19 mouse cellular contexts compared by ENCODE assay signal in genomic region chr3:146842766-146843165, GRCm38 (mm10). TPM values are rescaled to one million over a fixed set of nuclear protein-coding genes. Genes with fewer than 3 reads are reported as not detected.
A peak's percentile ranks its signal among the peaks of the same experiment; 100 is the strongest.
DNase-seq lines count a peak whose midpoint lies in the region; ATAC-seq and TF ChIP-seq lines count a peak whose summit lies in the region.
"Had no signal": no experiment of that assay in that cellular context is flagged by ENCODE, and none has a peak within 500 bp of the region (broad histone marks: within the 10 kb centered on the region; RNA-seq: fewer than 3 reads in every experiment).

No protein-coding gene starts in this region.

- no peak for ATAC-seq in kidney, postnatal 0 days (replicated peaks; ENCODE audit: low FRiP score, low read depth)
- ATAC-seq: intestine, embryonic 15.5 days; midbrain, embryonic 16.5 days had no signal

- TF ChIP-seq CTCF in heart, adult 2 months (IDR thresholded peaks at IDR 0.05), result no peak
- TF ChIP-seq CTCF in kidney, postnatal 0 days (IDR thresholded peaks at IDR 0.05; ENCODE audit: low read depth), result no peak

- no peak overlapping the region for H3K4me3 ChIP-seq in heart, adult 2 months
- no peak overlapping the region for H3K4me3 ChIP-seq in kidney, postnatal 0 days (replicated peaks; ENCODE audit: low read depth, low read length)
- H3K4me3 ChIP-seq: forebrain, embryonic 12.5 days; intestine, embryonic 15.5 days; limb, embryonic 13.5 days; megakaryocyte, embryonic 14.5 days; stomach, embryonic 15.5 days had no signal

- H3K4me2 ChIP-seq in kidney, postnatal 0 days (ENCODE audit: low read length), result no peak overlapping the region
- H3K4me2 ChIP-seq: forebrain, embryonic 12.5 days; hindbrain, embryonic 14.5 days; intestine, embryonic 15.5 days; limb, embryonic 13.5 days; stomach, embryonic 15.5 days had no signal

- intact Hi-C loops in heart, adult 2 months (cut with DNase I), result no loop called here
- intact Hi-C loops in heart, postnatal 14 days (cut with DNase I), result no loop called here

- DNase-seq in heart, adult 2 months, result peak in 1 of 2 experiments; percentile 8
- DNase-seq in heart, postnatal 14 days, result no peak
- DNase-seq in kidney, adult 9 months, result peak; percentile 63
- no peak for DNase-seq in kidney, postnatal 10 days
- DNase-seq in kidney, postnatal 0 days (ENCODE audit: low spot score), result peak; percentile 32
- DNase-seq in lung, postnatal 14 days, result peak; percentile 5
- no peak for DNase-seq in cerebellum, postnatal 25 days
- DNase-seq: cerebellum, postnatal 10 days; gastrocnemius, postnatal 25 days; layer of hippocampus, adult 9-11 months; spleen, adult 18-20 months; thymus, adult 2 months had no signal

- WGBS in heart, adult 2 months, result 35% methylated on average over 3 of the region's 3 CpGs
- 27% methylated on average over 3 of the region's 3 CpGs for WGBS in kidney, postnatal 0 days

- H3K4me1 ChIP-seq in heart, adult 2 months (ENCODE audit: control insufficient read depth, insufficient read depth, low read length), result peaks cover 4% of the 10 kb centered on the region
- no peaks in the 10 kb centered on the region for H3K4me1 ChIP-seq in kidney, postnatal 0 days (replicated peaks; ENCODE audit: insufficient read depth, low read length)
- H3K4me1 ChIP-seq: forebrain, embryonic 12.5 days; intestine, embryonic 15.5 days; megakaryocyte, embryonic 14.5 days; stomach, embryonic 15.5 days had no signal

- H3K36me3 ChIP-seq in heart, adult 2 months (ENCODE audit: control insufficient read depth, insufficient read depth, low read length), result peaks cover 4% of the 10 kb centered on the region
- no peaks in the 10 kb centered on the region for H3K36me3 ChIP-seq in kidney, postnatal 0 days (ENCODE audit: insufficient read depth, low read length)
- H3K36me3 ChIP-seq: forebrain, embryonic 12.5 days; intestine, embryonic 15.5 days; limb, embryonic 13.5 days; stomach, embryonic 15.5 days had no signal

- no peaks in the 10 kb centered on the region for H3K27me3 ChIP-seq in heart, adult 2 months (ENCODE audit: control insufficient read depth, insufficient read depth, low read length)
- H3K27me3 ChIP-seq in kidney, postnatal 0 days (ENCODE audit: insufficient read depth, low read length), result no peaks in the 10 kb centered on the region
- H3K27me3 ChIP-seq: forebrain, embryonic 12.5 days; intestine, embryonic 15.5 days; limb, embryonic 13.5 days; stomach, embryonic 15.5 days had no signal

- H3K9ac ChIP-seq in heart, adult 2 months (ENCODE audit: low read depth, low read length), result no peak overlapping the region
- H3K9ac ChIP-seq in kidney, postnatal 0 days (ENCODE audit: low read depth, low read length), result no peak overlapping the region
- H3K9ac ChIP-seq: forebrain, embryonic 12.5 days; hindbrain, embryonic 14.5 days; intestine, embryonic 15.5 days; limb, embryonic 13.5 days; stomach, embryonic 15.5 days had no signal

- TF ChIP-seq POLR2A in heart, adult 2 months (IDR thresholded peaks at IDR 0.05; ENCODE audit: insufficient read depth, low read depth, low read length), result no peak

- no peaks in the 10 kb centered on the region for H3K9me3 ChIP-seq in kidney, postnatal 0 days (replicated peaks; ENCODE audit: low read length)
- H3K9me3 ChIP-seq: forebrain, embryonic 12.5 days; intestine, embryonic 15.5 days; limb, embryonic 13.5 days; megakaryocyte, embryonic 14.5 days; stomach, embryonic 15.5 days had no signal

- H3K27ac ChIP-seq in heart, adult 2 months, result peak overlapping the region; percentile 38
- no peak overlapping the region for H3K27ac ChIP-seq in kidney, postnatal 0 days
- H3K27ac ChIP-seq: hindbrain, embryonic 14.5 days; intestine, embryonic 15.5 days; limb, embryonic 13.5 days; stomach, embryonic 15.5 days had no signal

- no peaks in the 10 kb centered on the region for H3K79me2 ChIP-seq in heart, adult 2 months (replicated peaks; ENCODE audit: control insufficient read depth, insufficient read depth, low read length)

- TF ChIP-seq EP300 in heart, adult 2 months (IDR thresholded peaks at IDR 0.05; ENCODE audit: insufficient read depth, low read depth, low read length), result no peak

RNA-seq across cellular contexts. Expression of gene Ttll7, which starts 9.4 kb away (rescaled TPM):
- total RNA-seq in heart, adult 2 months (2021), result 1 to 10 TPM; 4.3 to 6.1 TPM
- polyA plus RNA-seq in heart, adult 2 months (2012; rRNA removed), result 1.6 and 2.1 TPM in 2 replicates
- total RNA-seq in heart, postnatal 14 days (2021), result 1 to 10 TPM; 3.8 TPM
- 1.5 and 1.7 TPM in 2 replicates for polyA plus RNA-seq in kidney, postnatal 0 days (2015; fragmentation: Nextera tagmentation; extraction: Ambion mirVana)

RNA-seq across cellular contexts. Expression of gene Prkacb, which starts 30.0 kb away (rescaled TPM):
- 10 to 100 TPM; 57.4 to 58.9 TPM for total RNA-seq in heart, adult 2 months (2021)
- 19.8 and 30.4 TPM in 2 replicates for polyA plus RNA-seq in heart, adult 2 months (2012; rRNA removed)
- total RNA-seq in heart, postnatal 14 days (2021), result 10 to 100 TPM; 62.5 to 68.3 TPM
- 48.0 and 52.4 TPM in 2 replicates for polyA plus RNA-seq in kidney, postnatal 0 days (2015; fragmentation: Nextera tagmentation; extraction: Ambion mirVana)

Comparison
In these comparisons a context has a peak if more than half of its experiments do, and no peak if none do; other contexts are left out.
1. DNase-seq: peak in kidney, adult 9 months (single experiment), kidney, postnatal 0 days (single experiment) and lung, postnatal 14 days (single experiment); none in heart, postnatal 14 days (0 of 2), kidney, postnatal 10 days (single experiment) and cerebellum, postnatal 25 days (0 of 2).